Mouse (Mus musculus) urinary bladder, adult 2 months (tissue): Measurements from ENCODE around the gene Ss18l2. TPM values are rescaled to one million over a fixed set of nuclear protein-coding genes. Genes with fewer than 3 reads are reported as not detected.
A peak's percentile ranks its signal among the peaks of the same experiment; 100 is the strongest.

Experiments
- DNase-seq: peaks from one replicate; pipeline ENCODE4 v3.0.0; 2022; ENCODE audit warnings: low spot score
- polyA plus RNA-seq: library from polyadenylated mRNA; depleted of rRNA; stranded (reverse); fragments of >200 nt; gene quantifications from 2 replicates; pipeline ENCODE4 v1.2.3, GENCODE M21; 2012

Gene Ss18l2
- polyA plus RNA-seq, 1 experiment = 46.8 TPM

DNA sequence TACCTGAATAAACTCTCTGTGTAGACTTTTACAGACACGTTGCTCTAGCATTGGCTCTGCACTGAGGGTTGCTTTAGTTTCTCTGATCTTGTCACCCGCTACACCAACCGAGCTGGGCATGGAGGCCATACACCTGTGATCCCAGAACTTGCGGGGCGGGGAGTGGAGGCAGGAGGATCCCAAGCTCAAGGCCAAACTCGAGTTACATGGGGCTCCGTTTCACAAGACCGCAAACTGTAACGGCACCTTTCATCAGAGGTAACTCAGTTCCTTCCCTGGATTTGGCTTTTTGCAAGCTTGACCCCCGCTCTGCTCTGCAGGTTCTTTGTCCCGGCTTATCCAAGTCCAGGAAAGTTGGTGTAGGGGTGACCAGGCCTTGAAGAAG lies 5.9 kb upstream of the Ss18l2 start:
- no peak for DNase-seq

DNA sequence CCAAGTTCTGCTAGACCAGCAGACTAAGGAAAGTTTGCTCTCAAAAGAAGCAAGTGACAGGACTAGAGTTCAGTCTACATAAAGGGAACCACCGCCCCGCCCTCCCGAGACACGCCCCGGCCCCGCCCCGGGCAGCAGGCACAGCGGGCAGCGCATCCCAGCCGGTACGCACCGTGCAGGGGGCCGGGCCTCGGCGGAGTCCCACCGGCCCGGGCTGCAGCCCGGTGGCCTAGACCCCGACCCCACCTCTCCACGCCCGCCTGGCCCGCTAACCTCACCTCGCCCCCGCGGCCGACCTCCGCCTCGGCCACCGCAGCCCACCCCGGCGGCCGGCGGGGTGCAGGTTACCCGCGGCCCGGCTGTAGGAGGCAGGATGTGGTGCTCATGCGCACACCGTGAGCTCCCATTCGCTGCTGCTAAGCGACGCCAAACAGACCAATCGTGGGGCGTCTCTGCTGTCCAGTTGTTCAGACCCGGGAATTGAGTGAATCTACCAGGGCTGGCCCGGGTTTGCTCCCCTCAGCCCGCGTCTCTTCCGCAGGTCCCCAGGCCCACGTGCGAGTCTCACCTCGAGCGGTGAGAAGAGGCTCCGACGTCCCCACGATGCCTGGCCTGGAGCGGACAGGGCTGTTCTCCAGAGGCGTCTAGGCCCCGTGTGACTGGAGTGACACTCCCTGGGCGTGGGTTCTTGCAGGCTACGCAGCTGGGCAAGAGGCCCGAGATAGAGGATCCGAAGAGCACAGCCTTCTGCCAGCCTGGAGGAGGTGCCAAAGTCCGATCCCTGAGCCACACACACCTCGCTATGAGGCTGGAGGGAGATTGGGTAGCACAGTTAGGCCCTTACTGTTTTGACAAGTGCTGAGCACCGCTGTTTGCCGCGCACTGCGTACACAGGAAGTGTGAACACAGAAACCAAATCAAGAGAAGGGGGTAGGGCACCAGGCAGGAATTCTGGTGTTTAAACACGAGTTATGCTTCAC lies 5.2 kb upstream of the Ss18l2 start, which contains the start of gene Sec22c:
Gene Sec22c, minus strand, starts transcription at position 845 of the 980 bp plus-strand sequence.
- peak; percentile 88 for DNase-seq

DNA sequence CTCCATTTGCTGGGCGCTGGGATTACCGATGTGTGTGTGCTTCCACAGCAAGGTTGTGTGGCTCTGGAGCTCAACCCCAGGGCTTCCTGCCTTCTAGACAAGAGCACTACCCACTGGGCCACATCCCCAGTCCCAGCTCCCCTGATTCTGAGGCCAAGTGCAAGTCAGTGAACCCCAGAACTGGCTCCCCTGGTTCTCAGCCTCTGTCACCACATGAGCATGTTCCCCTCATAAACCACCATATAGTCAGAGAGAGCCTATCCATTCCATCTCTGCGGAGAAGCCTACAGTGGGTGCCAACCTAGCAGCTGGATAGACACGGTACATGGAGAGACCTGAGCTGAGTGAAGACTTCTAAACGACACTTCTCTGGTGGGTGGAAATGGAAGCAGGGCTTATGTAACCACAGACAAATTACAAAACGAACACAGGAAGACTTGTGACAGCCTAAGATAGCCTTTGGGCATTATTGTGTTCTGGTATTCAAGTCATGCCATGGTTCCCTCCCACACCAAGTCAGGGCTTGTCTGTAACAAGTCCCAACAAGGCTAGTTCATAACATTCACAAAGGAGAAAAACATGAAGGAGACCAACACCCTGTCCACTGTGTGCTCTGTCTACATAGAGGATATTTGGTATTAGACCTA lies 4.0 kb upstream of the Ss18l2 start:
- DNase-seq = no peak

DNA sequence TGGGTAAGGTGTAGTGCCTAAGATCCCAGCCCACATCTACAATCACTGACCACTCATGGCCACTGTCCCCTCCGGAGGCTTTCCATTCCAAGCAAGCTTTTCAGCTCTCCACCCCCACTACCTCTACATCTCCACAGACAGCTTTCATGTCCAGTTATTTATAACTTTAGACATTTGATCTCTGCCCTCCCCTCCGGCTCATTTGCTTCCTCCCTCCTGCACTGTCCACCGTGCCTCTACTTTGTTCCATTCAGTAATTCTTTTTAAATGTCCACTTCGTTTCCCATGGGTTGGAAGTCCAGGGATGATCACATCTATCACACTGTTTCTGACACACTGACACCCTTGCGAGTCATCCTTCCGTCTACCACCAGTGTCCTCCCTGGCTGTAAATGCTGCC lies 2.3 kb upstream of the Ss18l2 start:
- DNase-seq = no peak

DNA sequence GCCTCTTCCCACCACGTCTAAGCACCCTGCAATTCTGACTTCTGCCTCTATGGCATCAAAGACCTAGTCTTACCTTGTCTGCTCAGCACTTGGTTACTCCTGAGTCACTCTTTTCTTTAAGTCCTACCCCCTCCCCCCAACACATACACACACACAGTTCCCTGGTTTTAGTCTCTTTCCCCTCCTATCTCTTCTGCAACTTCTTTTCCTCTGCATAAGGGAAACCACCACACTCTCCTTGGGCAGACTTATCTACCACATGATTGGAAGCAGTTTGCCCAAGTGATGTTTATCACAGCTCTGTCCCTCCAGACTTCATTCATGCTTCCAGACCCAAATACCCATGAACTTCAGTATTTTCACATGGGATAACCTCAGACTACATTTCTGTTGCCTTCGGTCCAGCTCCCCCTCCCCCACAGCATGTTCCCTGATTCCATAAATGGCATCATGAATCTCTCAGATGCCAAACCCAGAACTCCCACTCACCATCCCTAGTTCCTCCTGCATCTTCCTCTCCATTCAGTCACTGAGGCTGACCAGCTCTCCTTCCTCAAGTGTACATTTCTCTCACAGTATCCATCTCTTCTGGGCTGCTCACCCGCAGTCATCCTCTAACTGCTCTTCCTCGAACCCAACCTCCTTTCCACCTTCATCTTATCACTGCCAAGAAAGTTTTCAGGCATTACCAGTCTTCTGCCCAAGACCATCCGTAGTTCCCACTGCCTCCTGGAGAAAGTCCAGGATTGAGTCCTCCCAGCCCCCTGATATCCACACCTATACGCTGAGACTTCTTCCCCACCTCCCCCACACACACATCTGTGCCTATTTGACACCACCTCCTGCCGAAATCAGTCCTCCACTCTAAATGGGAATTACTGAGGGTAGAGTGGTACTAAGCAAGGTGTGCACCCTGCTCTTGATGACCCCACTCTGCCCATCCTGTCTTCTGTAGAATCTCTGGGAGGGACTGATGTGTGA lies 1.3 kb upstream of the Ss18l2 start:
- no peak for DNase-seq

DNA sequence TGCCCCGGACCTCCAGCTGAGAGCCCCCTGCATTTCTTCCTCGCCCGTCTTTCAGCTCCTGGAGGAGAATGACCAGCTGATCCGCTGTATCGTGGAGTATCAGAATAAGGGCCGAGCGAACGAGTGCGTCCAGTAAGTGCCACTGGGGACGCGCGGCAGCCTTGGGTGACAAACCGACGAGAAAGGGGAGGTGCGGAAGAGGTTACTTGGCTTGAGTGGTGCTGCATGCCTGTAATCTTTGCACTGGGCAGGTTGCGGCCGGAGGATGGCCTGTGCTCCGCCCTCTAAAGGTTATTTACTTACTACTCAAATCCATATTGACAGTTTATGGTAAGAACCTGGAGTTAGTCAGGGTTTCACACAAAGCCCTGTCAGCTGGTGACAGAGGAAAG lies 451 bp downstream of the Ss18l2 start:
- DNase-seq = peak; percentile 63

DNA sequence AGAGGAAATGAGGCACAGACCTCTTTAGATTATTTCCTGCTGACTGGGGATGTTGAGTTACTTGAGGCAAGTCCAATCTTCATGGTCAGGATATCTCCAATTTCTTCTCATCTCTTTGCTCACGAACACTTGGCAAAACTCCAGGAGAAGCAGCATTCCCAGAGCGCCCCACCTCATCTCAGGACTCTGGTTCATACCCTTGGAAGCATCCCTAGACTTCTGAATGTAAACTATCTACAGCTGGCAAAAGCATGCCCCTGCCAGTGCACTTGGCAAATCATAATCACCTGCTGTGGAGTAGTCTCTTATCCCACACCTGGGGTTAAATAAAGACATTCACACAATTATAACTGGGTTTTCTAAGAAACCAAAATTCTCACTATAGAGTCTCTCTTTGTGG lies 6.9 kb downstream of the Ss18l2 start:
- no peak for DNase-seq

DNA sequence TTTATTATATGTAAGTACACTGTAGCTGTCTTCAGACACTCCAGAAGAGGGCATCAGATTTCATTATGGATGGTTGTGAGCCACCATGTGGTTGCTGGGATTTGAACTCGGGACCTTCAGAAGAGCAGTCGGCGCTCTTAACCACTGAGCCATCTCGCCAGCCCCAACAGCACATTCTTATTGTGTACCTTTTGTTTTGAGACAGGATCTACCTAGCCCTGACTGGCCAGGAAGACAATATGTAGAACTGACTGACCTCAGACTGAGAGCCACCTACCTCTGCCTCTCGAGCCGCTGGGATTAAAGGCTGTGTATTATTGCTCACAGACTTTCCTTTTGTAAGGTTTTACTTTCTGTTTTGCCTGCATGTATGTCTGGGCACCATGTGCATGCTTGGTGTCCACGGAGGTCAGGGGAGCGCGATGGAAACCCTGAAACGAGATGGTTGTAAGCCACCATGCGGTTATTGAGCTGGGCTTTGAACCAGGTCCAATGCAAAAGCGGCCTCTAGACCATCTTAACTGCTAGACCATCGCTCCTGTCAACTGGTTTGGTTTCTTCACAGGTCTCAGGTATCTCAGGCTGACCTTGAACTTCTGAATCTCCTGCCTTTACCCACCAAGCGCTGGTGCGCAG lies 8.1 kb downstream of the Ss18l2 start:
- DNase-seq = no peak

DNA sequence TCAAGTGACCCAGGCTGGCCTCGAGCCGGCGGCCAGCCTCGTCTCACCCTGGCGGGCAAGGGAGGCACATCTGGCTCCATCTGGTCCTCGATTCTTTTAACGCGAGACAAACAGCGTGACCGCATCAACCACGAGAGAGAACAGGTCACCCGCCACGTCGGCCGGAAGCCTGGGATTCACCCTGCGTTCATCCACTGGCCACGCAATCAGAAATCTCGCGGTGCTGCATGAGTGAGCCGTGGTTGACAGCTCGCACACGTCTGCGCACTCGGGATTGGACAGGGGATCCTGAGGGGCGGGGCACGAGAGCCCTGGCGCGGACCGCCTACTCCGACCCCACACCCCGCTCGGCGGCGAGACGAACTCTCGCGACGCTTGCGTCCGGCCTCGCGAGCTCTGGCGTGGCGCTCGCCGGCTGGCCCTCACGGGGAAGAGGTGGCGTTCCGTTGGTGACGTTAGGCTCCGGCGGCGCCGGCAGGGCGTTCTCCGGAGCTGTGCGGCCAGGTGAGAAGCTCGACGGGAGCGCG lies 8.7 kb downstream of the Ss18l2 start, which contains the start of gene Nktr:
Gene Nktr, plus strand, starts transcription at position 378 of the 527 bp plus-strand sequence.
- DNase-seq = peak; percentile 92

DNA sequence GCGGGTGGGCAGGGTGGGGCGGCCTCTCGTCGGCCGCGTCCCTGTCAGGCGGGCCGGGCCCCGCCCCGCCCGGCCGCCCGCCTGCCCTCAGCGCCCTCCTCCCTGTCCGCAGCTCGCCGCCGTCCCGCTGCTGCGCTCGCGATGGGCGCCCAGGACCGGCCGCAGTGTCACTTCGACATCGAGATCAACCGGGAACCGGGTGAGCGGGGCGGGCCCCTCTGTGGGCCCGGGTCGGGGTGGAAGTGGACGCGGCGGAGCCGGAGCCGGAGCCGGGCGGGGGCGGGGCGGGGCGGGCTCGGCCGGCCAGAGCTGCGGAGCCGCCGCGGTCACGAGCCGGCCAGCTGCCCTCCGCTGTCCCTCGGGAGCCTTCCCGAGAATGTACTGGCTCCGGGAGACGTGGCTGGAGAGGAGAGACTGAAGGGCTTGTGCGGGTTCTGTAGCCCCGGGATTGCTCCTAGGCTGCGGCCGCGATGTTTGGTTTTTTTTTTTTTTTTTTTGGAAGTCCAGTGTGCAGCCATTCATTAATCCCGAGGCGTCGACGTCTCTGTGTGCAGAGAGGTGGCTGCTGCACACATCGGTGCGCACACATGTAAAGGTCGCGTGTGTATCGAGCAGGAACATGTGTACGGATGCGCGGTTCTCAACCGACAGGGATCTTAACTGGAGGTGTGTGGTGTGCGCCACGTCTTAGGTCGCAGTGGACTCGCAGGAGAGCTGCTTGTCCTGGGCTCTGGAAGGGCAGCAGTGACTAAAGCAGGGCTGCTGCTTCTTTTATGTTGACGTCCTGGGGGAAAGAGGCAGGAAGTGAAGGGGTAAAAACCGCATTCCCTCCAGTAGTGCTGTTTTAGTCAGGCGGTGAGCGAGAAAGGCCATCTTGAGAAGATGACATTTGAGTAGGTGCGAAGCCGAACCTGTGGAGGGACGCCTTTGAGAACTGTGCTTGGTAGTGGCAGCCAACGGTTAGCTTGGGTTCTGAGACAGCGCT lies 9.5 kb downstream of the Ss18l2 start:
- no peak for DNase-seq

DNA sequence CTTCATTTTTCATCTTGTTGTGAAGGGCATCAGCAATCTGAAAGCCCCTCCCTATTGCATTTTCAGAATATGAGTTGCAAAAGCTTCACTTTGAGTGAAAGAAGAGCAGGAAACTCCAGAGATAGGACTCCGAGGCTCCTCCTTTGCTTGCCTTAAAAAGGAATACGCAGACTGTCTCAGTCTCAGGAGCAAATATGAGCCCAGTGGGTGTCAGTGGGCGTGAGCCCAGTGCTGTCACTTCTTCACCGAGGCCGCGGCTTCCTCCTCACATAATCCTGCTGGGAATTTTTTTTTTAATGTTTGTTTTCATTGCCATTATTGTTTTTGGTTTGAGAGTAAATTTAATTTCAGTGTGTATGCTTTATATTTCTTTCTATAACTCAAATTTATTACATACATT lies 30.4 kb downstream of the Ss18l2 start:
- DNase-seq = no peak

DNA sequence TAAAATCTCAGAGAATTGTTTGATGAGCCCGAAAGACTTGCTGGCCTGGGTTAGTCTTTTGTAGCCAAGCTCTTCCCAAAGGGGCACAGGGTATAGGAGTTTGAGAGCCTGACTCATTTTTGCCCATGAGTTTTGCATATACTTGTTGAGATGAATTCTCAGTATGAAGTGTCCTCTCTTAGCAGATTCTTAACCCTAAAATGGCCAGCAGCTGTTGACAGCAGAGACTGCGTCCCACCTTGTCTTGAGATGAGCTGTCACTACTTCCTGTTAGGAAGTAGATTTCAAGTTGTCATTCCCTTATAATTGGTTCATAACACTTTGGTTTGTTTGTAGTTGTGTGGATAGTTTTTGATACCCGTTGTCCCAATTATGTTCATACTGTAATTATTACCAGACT lies 31.0 kb downstream of the Ss18l2 start:
- no peak for DNase-seq

DNA sequence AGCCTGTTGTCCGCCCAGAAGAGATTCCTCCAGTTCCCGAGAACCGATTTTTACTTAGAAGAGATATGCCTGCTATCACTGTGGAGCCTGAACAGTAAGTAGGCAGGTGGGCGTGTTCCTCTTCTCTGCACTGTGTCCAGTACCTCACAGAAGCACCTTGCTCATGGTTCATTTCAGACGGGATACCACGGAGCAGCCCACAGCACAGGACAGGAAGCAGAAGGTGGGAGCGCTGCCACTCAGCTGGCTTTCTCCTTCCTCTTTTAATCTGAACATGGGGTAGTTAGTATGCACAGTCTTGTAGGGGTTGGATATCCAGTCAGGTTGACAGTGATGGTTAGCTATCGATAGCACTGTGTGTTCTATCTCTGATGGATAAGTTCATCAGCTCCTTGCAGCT lies 33.9 kb downstream of the Ss18l2 start:
- no peak for DNase-seq

DNA sequence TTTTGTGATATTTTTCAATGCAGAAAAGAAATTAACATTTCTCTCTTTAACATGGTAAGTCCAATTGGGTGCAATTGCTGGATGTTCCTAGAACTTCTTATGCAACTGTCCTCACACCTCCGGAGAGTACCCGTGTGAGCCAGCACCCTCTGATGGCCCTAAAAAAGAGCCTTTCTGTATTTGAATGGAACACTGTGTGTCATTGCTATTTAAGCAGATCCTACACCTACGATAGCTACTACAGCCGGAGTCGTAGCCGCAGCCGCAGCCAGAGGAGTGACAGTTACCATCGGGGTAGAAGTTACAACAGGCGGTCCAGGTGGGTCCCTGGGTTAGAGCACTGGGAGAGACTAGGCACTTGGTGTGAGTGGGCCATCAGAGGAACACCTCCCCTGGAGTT lies 42.6 kb downstream of the Ss18l2 start:
- no peak for DNase-seq

DNA sequence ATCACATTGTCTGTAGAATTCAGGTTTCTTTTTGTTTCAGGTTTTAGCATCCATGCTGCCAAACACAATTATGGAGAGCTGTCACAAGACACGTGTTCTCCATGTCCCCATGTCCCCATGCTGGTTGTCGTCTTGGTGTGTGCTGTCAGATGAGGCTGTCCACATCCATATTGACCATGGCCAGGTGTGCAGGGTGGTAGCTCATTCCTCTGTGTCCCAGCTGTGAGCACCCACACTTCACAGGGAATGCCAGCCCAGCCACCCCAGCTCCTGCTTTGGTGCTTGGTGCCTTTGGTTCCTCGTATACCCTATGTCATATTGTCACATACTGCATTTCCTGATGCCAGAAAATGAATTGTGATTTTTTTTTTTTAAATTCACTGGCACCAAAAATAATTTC lies 44.5 kb downstream of the Ss18l2 start:
- DNase-seq = no peak

DNA sequence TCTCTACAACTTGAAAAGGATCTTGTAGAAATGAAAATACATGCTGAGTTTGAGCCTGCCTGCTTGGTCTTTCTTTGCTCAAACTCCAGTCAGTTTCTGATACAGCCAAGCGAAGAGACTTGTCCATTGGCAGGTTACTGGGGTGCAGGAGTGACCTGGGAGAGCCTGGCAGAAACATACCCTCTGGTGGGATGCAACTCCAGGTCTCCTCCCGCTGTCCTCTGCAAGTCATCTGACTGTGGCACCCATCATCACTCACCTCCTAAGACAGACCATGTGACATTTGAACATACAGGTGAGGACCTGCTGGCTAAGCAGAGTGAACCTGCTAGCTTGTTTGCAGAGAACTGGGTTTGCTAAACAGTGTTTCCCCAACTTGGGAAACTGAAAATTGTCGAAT lies 46.7 kb downstream of the Ss18l2 start:
- no peak for DNase-seq

DNA sequence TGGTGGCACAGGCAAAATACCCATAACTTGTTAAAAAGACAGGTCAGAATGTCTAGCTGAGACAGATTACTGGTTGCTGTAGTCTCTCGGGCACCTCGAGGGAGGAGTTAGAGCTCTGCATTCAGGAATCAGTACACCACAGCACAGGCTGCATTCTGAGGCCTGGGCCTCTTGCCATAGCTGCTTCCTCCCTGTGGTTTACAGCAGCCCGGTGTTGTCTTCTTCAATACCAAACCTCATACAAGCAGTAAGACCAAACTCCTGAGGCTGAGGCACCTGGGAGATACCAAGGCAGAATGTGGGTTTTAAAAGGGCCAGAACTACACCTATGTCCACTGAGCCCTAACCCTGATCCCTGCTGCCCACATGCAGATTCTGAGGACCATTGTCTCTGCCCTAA lies 47.3 kb downstream of the Ss18l2 start:
- no peak for DNase-seq

DNA sequence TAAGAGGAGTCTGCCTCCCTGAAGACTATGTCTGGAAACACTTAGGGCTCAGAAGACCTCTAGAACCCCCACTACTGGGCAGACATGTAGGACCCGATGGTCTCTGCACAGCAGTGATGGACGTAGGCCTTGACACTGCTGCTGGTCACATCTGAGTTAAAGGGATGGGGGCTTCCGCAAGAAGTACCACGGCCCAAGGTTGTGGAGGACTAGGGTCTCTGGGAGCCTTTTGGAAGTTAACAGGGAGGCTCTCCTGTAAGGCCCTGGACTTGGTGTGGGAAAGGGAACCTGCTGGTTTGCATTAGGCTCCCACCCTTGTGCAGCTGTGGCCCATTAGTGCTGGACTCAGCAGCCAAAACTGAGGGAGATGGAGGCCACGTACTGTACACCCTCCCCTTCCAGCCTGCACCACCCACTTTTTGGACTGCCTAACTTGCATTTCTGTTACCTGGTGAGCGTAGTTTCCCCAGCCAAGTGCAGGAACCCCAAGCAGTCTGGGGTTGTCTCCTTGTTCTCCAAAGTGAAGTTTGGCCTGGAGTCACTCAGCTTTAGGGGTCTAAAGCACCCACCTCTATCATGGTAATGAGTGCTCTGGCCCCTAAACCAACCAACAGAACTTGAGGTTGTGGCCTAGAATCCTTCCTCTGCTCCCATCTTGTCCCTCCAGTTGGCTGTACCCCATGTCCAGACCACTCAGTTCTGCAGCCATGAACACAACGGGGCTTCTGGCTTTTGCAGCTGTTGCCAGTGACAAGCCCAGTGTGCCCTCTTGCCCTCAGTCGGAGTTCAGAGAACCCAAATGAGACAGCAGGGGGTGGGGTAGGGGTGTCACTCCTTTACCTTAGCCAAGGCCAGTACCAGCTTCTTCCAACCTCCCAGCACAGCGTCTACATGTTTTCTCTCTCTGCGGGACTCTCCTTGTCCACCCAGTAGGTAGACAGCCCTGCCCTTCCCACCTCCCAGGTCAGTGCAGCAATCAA lies 48.0 kb downstream of the Ss18l2 start:
- no peak for DNase-seq
